Mouse (Mus musculus) lung, postnatal 0 days (tissue): ENCODE data around the gene Zfp568.

Experiments used
- CTCF ChIP-seq: IDR thresholded peaks from 2 replicates; pipeline ENCODE4 v1.5.1; 2016; ENCODE audit warnings: antibody characterized with exemption, mild to moderate bottlenecking
- EP300 ChIP-seq: IDR thresholded peaks from 2 replicates; pipeline ENCODE4 v1.6.1; 2016; ENCODE audit warnings: antibody characterized with exemption, mild to moderate bottlenecking, control low read depth

DNA sequence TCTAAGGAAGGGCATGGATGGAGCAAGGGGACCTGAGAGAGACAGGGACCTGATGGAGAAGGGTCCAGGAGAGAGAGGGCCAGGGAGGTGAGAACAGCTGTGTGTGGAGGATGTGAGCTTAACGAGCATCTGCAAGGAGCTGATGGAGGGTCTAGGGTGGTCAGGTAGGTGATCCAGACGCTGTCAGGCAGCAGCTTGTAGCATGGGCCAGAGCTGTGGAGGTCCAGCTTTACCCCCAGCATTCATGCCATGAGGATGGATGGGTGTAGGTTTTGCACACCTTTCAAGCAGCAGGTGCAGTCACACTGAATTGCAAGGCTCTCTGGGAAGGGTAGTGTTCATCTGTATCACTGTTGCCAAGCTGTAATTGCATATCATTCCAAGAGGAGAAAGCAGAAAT, 35.8 kb downstream of the Zfp568 start:
- TF ChIP-seq CTCF (no peak), EP300 (no peak)
